Mouse (Mus musculus): Measurements from ENCODE around the gene St6galnac3. TPM values are rescaled to one million over a fixed set of nuclear protein-coding genes. Genes with fewer than 3 reads are reported as not detected.

The St6galnac3 gene
- polyA plus RNA-seq, 1 experiment from 2014 or later = 23.7 TPM

- no peak overlapping the region for H3K9ac ChIP-seq (ENCODE audit: low read length)
- H3K9me3 ChIP-seq (ENCODE audit: control insufficient read depth, low read length) = no peaks in the 10 kb centered on the region
- H3K4me2 ChIP-seq (ENCODE audit: low read length) = no peak overlapping the region
- H3K27me3 ChIP-seq (ENCODE audit: control insufficient read depth, insufficient read depth, low read length) = no peaks in the 10 kb centered on the region
- no peaks in the 10 kb centered on the region for H3K36me3 ChIP-seq (ENCODE audit: control insufficient read depth, insufficient read depth, low read length)
- no peaks in the 10 kb centered on the region for H3K4me1 ChIP-seq (ENCODE audit: control insufficient read depth in 2 of 2, insufficient read depth in 2 of 2, low read length in 2 of 2)
- no peak overlapping the region for H3K27ac ChIP-seq (replicated peaks in 1 of 2; ENCODE audit: control insufficient read depth in 1 of 2, insufficient read depth in 1 of 2, low read depth in 2 of 2, low read length in 2 of 2)
- H3K4me3 ChIP-seq (ENCODE audit: control insufficient read depth in 1 of 2, insufficient read depth in 1 of 2, low read depth in 1 of 2, low read length in 2 of 2) = no peak overlapping the region
- no peak for ATAC-seq (ENCODE audit: insufficient number of reproducible peaks, insufficient read depth, low FRiP score, low read depth)
- 70% methylated on average over 8 of the region's 8 CpGs for WGBS
Observed at GRCm38 (mm10) chr3:153429840-153430239, 295.1 kb downstream of the St6galnac3 start.

DNA sequence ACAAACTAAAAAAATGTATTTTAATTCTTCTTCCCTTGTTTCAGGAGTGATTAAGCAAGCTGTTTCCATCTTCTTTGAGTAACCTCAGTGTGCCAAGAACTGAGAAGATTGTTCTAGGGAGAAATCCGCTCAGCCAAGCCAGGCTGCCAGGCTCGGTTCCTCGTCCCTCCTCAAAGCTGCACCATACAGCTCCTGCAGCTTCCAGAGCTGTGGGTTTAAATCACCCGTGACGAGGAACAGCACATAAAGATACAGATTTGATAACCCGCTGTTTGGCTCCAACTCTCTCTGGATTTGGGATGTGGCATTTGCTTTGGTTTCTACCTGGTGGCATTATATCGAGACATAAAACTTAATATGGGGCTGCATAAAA lies 303.1 kb downstream of the St6galnac3 start:
- no peaks in the 10 kb centered on the region for H3K36me3 ChIP-seq (ENCODE audit: control insufficient read depth, insufficient read depth, low read length)
- no peak for ATAC-seq (ENCODE audit: insufficient number of reproducible peaks, insufficient read depth, low FRiP score, low read depth)
- no peak overlapping the region for H3K9ac ChIP-seq (ENCODE audit: low read length)
- H3K4me2 ChIP-seq (ENCODE audit: low read length) = no peak overlapping the region
- H3K4me1 ChIP-seq (ENCODE audit: control insufficient read depth in 2 of 2, insufficient read depth in 2 of 2, low read length in 2 of 2) = no peaks in the 10 kb centered on the region
- H3K4me3 ChIP-seq (ENCODE audit: control insufficient read depth in 1 of 2, insufficient read depth in 1 of 2, low read depth in 1 of 2, low read length in 2 of 2) = no peak overlapping the region
- no peak overlapping the region for H3K27ac ChIP-seq (replicated peaks in 1 of 2; ENCODE audit: control insufficient read depth in 1 of 2, insufficient read depth in 1 of 2, low read depth in 2 of 2, low read length in 2 of 2)
- no peaks in the 10 kb centered on the region for H3K9me3 ChIP-seq (ENCODE audit: control insufficient read depth, low read length)
- WGBS = 77% methylated on average over 7 of the region's 7 CpGs
- H3K27me3 ChIP-seq (ENCODE audit: control insufficient read depth, insufficient read depth, low read length) = no peaks in the 10 kb centered on the region

GRCm38 (mm10) chr3:153421060-153421917 lies 303.7 kb downstream of the St6galnac3 start:
- Histone ChIP-seq H3K4me3 (ENCODE audit: control insufficient read depth in 1 of 2, insufficient read depth in 1 of 2, low read depth in 1 of 2, low read length in 2 of 2) (no peak overlapping the region), H3K27me3 (ENCODE audit: control insufficient read depth, insufficient read depth, low read length) (no peaks in the 10 kb centered on the region), H3K4me1 (ENCODE audit: control insufficient read depth in 2 of 2, insufficient read depth in 2 of 2, low read length in 2 of 2) (no peaks in the 10 kb centered on the region), H3K9ac (ENCODE audit: low read length) (no peak overlapping the region), H3K27ac (replicated peaks in 1 of 2; ENCODE audit: control insufficient read depth in 1 of 2, insufficient read depth in 1 of 2, low read depth in 2 of 2, low read length in 2 of 2) (no peak overlapping the region), H3K4me2 (ENCODE audit: low read length) (no peak overlapping the region), H3K9me3 (ENCODE audit: control insufficient read depth, low read length) (no peaks in the 10 kb centered on the region), H3K36me3 (ENCODE audit: control insufficient read depth, insufficient read depth, low read length) (no peaks in the 10 kb centered on the region)
- WGBS = 88% methylated on average over 14 of the region's 14 CpGs
- ATAC-seq (ENCODE audit: insufficient number of reproducible peaks, insufficient read depth, low FRiP score, low read depth) = no peak

DNA sequence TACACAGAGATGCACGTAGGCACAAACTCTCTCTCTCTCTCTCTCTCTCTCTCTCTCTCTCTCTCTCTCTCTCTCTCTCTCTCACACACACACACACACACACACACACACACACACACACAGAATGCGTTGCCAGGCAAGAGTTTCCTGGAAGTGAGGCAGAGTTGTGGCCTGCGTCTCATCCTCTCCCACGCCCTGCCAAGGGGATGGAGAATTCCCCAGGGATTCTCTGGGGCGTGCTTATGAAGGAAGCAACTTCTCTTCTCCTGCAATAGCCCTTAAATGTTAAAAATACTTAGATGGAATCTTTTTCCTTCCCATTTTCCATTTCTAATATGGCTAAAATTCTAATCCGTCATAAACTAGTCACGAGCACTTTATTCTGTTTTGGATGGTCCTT lies 305.6 kb downstream of the St6galnac3 start:
- no peaks in the 10 kb centered on the region for H3K27me3 ChIP-seq (ENCODE audit: control insufficient read depth, insufficient read depth, low read length)
- 59% methylated on average over 7 of the region's 7 CpGs for WGBS
- H3K4me2 ChIP-seq (ENCODE audit: low read length) = no peak overlapping the region
- no peak overlapping the region for H3K4me3 ChIP-seq (ENCODE audit: control insufficient read depth in 1 of 2, insufficient read depth in 1 of 2, low read depth in 1 of 2, low read length in 2 of 2)
- no peaks in the 10 kb centered on the region for H3K4me1 ChIP-seq (ENCODE audit: control insufficient read depth in 2 of 2, insufficient read depth in 2 of 2, low read length in 2 of 2)
- no peak overlapping the region for H3K27ac ChIP-seq (replicated peaks in 1 of 2; ENCODE audit: control insufficient read depth in 1 of 2, insufficient read depth in 1 of 2, low read depth in 2 of 2, low read length in 2 of 2)
- no peaks in the 10 kb centered on the region for H3K9me3 ChIP-seq (ENCODE audit: control insufficient read depth, low read length)
- no peak for ATAC-seq (ENCODE audit: insufficient number of reproducible peaks, insufficient read depth, low FRiP score, low read depth)
- no peak overlapping the region for H3K9ac ChIP-seq (ENCODE audit: low read length)
- H3K36me3 ChIP-seq (ENCODE audit: control insufficient read depth, insufficient read depth, low read length) = no peaks in the 10 kb centered on the region

GRCm38 (mm10) chr3:153417001-153417400 lies 308.0 kb downstream of the St6galnac3 start:
- H3K9me3 ChIP-seq (ENCODE audit: control insufficient read depth, low read length) = no peaks in the 10 kb centered on the region
- no peak overlapping the region for H3K9ac ChIP-seq (ENCODE audit: low read length)
- H3K27ac ChIP-seq (replicated peaks in 1 of 2; ENCODE audit: control insufficient read depth in 1 of 2, insufficient read depth in 1 of 2, low read depth in 2 of 2, low read length in 2 of 2) = no peak overlapping the region
- no peak for ATAC-seq (ENCODE audit: insufficient number of reproducible peaks, insufficient read depth, low FRiP score, low read depth)
- no peaks in the 10 kb centered on the region for H3K36me3 ChIP-seq (ENCODE audit: control insufficient read depth, insufficient read depth, low read length)
- WGBS = 87% methylated on average over 9 of the region's 9 CpGs
- H3K4me3 ChIP-seq (ENCODE audit: control insufficient read depth in 1 of 2, insufficient read depth in 1 of 2, low read depth in 1 of 2, low read length in 2 of 2) = no peak overlapping the region
- no peak overlapping the region for H3K4me2 ChIP-seq (ENCODE audit: low read length)
- H3K4me1 ChIP-seq (ENCODE audit: control insufficient read depth in 2 of 2, insufficient read depth in 2 of 2, low read length in 2 of 2) = no peaks in the 10 kb centered on the region
- H3K27me3 ChIP-seq (ENCODE audit: control insufficient read depth, insufficient read depth, low read length) = no peaks in the 10 kb centered on the region

GRCm38 (mm10) chr3:153416383-153416782 lies 308.6 kb downstream of the St6galnac3 start:
- H3K27me3 ChIP-seq (ENCODE audit: control insufficient read depth, insufficient read depth, low read length) = no peaks in the 10 kb centered on the region
- H3K27ac ChIP-seq (replicated peaks in 1 of 2; ENCODE audit: control insufficient read depth in 1 of 2, insufficient read depth in 1 of 2, low read depth in 2 of 2, low read length in 2 of 2) = no peak overlapping the region
- 89% methylated on average over 4 of the region's 4 CpGs for WGBS
- no peaks in the 10 kb centered on the region for H3K4me1 ChIP-seq (ENCODE audit: control insufficient read depth in 2 of 2, insufficient read depth in 2 of 2, low read length in 2 of 2)
- no peak overlapping the region for H3K4me3 ChIP-seq (ENCODE audit: control insufficient read depth in 1 of 2, insufficient read depth in 1 of 2, low read depth in 1 of 2, low read length in 2 of 2)
- no peak overlapping the region for H3K9ac ChIP-seq (ENCODE audit: low read length)
- no peaks in the 10 kb centered on the region for H3K9me3 ChIP-seq (ENCODE audit: control insufficient read depth, low read length)
- no peak overlapping the region for H3K4me2 ChIP-seq (ENCODE audit: low read length)
- no peaks in the 10 kb centered on the region for H3K36me3 ChIP-seq (ENCODE audit: control insufficient read depth, insufficient read depth, low read length)
- ATAC-seq (ENCODE audit: insufficient number of reproducible peaks, insufficient read depth, low FRiP score, low read depth) = no peak

DNA sequence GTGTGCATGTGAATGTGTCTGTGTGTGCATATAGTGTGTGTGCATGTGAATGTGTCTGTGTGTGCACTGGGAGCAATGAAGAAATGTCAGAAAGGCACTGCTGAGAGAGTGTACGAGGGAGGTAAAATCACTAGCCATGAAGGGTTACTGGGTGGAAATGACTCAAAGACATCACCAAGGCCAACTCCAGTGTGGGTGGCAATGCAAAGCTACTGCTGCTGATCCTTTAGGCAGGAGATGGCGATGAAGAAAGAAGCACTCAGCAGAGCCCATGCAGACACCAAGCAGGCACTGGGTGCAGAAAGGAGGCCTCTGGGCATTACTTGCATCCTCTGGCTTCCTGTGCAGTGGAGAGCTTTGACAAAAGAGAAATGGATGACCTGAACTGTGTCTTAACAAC lies 310.8 kb downstream of the St6galnac3 start:
- Histone ChIP-seq H3K36me3 (ENCODE audit: control insufficient read depth, insufficient read depth, low read length) (no peaks in the 10 kb centered on the region), H3K27ac (replicated peaks in 1 of 2; ENCODE audit: control insufficient read depth in 1 of 2, insufficient read depth in 1 of 2, low read depth in 2 of 2, low read length in 2 of 2) (no peak overlapping the region), H3K9me3 (ENCODE audit: control insufficient read depth, low read length) (no peaks in the 10 kb centered on the region), H3K4me1 (ENCODE audit: control insufficient read depth in 2 of 2, insufficient read depth in 2 of 2, low read length in 2 of 2) (no peaks in the 10 kb centered on the region), H3K27me3 (ENCODE audit: control insufficient read depth, insufficient read depth, low read length) (no peaks in the 10 kb centered on the region), H3K4me3 (ENCODE audit: control insufficient read depth in 1 of 2, insufficient read depth in 1 of 2, low read depth in 1 of 2, low read length in 2 of 2) (no peak overlapping the region), H3K9ac (ENCODE audit: low read length) (no peak overlapping the region), H3K4me2 (ENCODE audit: low read length) (no peak overlapping the region)
- 80% methylated on average over 2 of the region's 2 CpGs for WGBS
- ATAC-seq (ENCODE audit: insufficient number of reproducible peaks, insufficient read depth, low FRiP score, low read depth) = no peak

GRCm38 (mm10) chr3:153409286-153409685 lies 315.7 kb downstream of the St6galnac3 start:
- no peak for ATAC-seq (ENCODE audit: insufficient number of reproducible peaks, insufficient read depth, low FRiP score, low read depth)
- 83% methylated on average over 9 of the region's 9 CpGs for WGBS
- H3K9ac ChIP-seq (ENCODE audit: low read length) = no peak overlapping the region

More at GRCm38 (mm10) chr3:153409286-153409685, 315.7 kb downstream of the St6galnac3 start:
- Histone ChIP-seq H3K4me2 (ENCODE audit: low read length) (no peak overlapping the region), H3K4me1 (ENCODE audit: control insufficient read depth in 2 of 2, insufficient read depth in 2 of 2, low read length in 2 of 2) (no peaks in the 10 kb centered on the region), H3K27me3 (ENCODE audit: control insufficient read depth, insufficient read depth, low read length) (no peaks in the 10 kb centered on the region), H3K9me3 (ENCODE audit: control insufficient read depth, low read length) (no peaks in the 10 kb centered on the region), H3K36me3 (ENCODE audit: control insufficient read depth, insufficient read depth, low read length) (no peaks in the 10 kb centered on the region), H3K4me3 (ENCODE audit: control insufficient read depth in 1 of 2, insufficient read depth in 1 of 2, low read depth in 1 of 2, low read length in 2 of 2) (no peak overlapping the region), H3K27ac (replicated peaks in 1 of 2; ENCODE audit: control insufficient read depth in 1 of 2, insufficient read depth in 1 of 2, low read depth in 2 of 2, low read length in 2 of 2) (no peak overlapping the region)

Data from heart, embryonic 14.5 days (tissue).